Comparison of ENCODE assay signal across 11 mouse cellular contexts in genomic region chr7:80991589-80991988, GRCm38 (mm10). TPM values are rescaled to one million over a fixed set of nuclear protein-coding genes. Genes with fewer than 3 reads are reported as not detected.
DNase-seq lines count a peak whose midpoint lies in the region; ATAC-seq and TF ChIP-seq lines count a peak whose summit lies in the region.
"Had no signal": no experiment of that assay in that cellular context is flagged by ENCODE, and none has a peak within 500 bp of the region (broad histone marks: within the 10 kb centered on the region; RNA-seq: fewer than 3 reads in every experiment).

No protein-coding gene starts in this region.

- TF ChIP-seq POLR2A in thymus, adult 2 months (IDR thresholded peaks at IDR 0.05; ENCODE audit: control insufficient read depth, extremely low read depth, insufficient read depth, low read length, poor library complexity): no peak

- H3K9ac ChIP-seq in midbrain, embryonic 11.5 days (ENCODE audit: low read length): no peak overlapping the region
- H3K9ac ChIP-seq in liver, embryonic 13.5 days: peak overlapping the region; percentile 94; the same call in 1 of the 2 replicates

- H3K27ac ChIP-seq in gastrocnemius, adult 2 months: peak overlapping the region; percentile 97
- H3K27ac ChIP-seq in midbrain, embryonic 10.5 days (replicated peaks): no peak overlapping the region
- H3K27ac ChIP-seq in midbrain, embryonic 11.5 days (ENCODE audit: low read depth, low read length): no peak overlapping the region
- H3K27ac ChIP-seq in liver, embryonic 13.5 days: 0 out of 2 replicates have a peak overlapping the region, but pooled peaks have one; percentile 24
- H3K27ac ChIP-seq in thymus, adult 2 months (ENCODE audit: control insufficient read depth, insufficient read depth, low read length): no peak overlapping the region
- H3K27ac ChIP-seq: macrophage had no signal

- no peak for TF ChIP-seq CTCF in gastrocnemius, adult 2 months (IDR thresholded peaks at IDR 0.05)
- TF ChIP-seq CTCF in thymus, adult 2 months (IDR thresholded peaks at IDR 0.05; ENCODE audit: borderline replicate concordance, control insufficient read depth, extremely low read depth, insufficient read depth, low read length, poor library complexity): no peak

- peaks cover 37% of the 10 kb centered on the region for H3K4me1 ChIP-seq in midbrain, embryonic 10.5 days
- peaks cover 12% of the 10 kb centered on the region for H3K4me1 ChIP-seq in midbrain, embryonic 11.5 days (ENCODE audit: control insufficient read depth, insufficient read depth, low read length)
- peaks cover 83% of the 10 kb centered on the region for H3K4me1 ChIP-seq in liver, embryonic 13.5 days (replicated peaks)
- H3K4me1 ChIP-seq in thymus, adult 2 months (replicated peaks; ENCODE audit: control insufficient read depth, insufficient read depth, low read length): peaks cover 10% of the 10 kb centered on the region

- WGBS in midbrain, embryonic 10.5 days: 90% methylated on average over 5 of the region's 5 CpGs
- 96% methylated on average over 5 of the region's 5 CpGs for WGBS in midbrain, embryonic 11.5 days
- WGBS in liver, embryonic 13.5 days (ENCODE audit: insufficient replicate concordance): 92% methylated on average over 5 of the region's 5 CpGs
- WGBS in thymus, adult 2 months: 98% methylated on average over 5 of the region's 5 CpGs

- intact Hi-C loops in gastrocnemius, adult 2 months (cut with DNase I): loop anchor here (5.0 kb wide), 1 partner anchor 66 kb away; the partner anchor contains the start of gene Alpk3

- ATAC-seq in midbrain, embryonic 11.5 days (ENCODE audit: low FRiP score): no peak
- no peak for ATAC-seq in liver, embryonic 13.5 days (ENCODE audit: low read depth)
- no peak for ATAC-seq in cerebellum, adult (ENCODE audit: insufficient number of reproducible peaks, low FRiP score, low TSS enrichment)

- no peak for DNase-seq in gastrocnemius, adult 2 months
- DNase-seq in gastrocnemius, postnatal 25 days: no peak
- DNase-seq in midbrain, embryonic 10.5 days (ENCODE audit: low spot score): no peak
- DNase-seq in midbrain, embryonic 11.5 days (ENCODE audit: low spot score, missing footprints): no peak
- no peak for DNase-seq in liver, embryonic 13.5 days
- no peak for DNase-seq in thymus, adult 2 months
- DNase-seq in right cerebral cortex, postnatal 25 days: no peak
- DNase-seq: cerebellum, postnatal 14 days; thymus, postnatal 25 days had no signal

- no peak overlapping the region for H3K4me2 ChIP-seq in midbrain, embryonic 11.5 days
- peak overlapping the region; percentile 96 for H3K4me2 ChIP-seq in liver, embryonic 13.5 days

- H3K9me3 ChIP-seq in midbrain, embryonic 10.5 days (replicated peaks): no peaks in the 10 kb centered on the region
- H3K9me3 ChIP-seq in midbrain, embryonic 11.5 days (ENCODE audit: control insufficient read depth, low read length): no peaks in the 10 kb centered on the region
- no peaks in the 10 kb centered on the region for H3K9me3 ChIP-seq in liver, embryonic 13.5 days (replicated peaks)

- H3K36me3 ChIP-seq in midbrain, embryonic 10.5 days: no peaks in the 10 kb centered on the region
- no peaks in the 10 kb centered on the region for H3K36me3 ChIP-seq in midbrain, embryonic 11.5 days (ENCODE audit: control insufficient read depth, insufficient read depth, low read length)
- no peaks in the 10 kb centered on the region for H3K36me3 ChIP-seq in liver, embryonic 13.5 days
- H3K36me3 ChIP-seq in thymus, adult 2 months (ENCODE audit: control insufficient read depth, insufficient read depth, low read length): no peaks in the 10 kb centered on the region

- H3K27me3 ChIP-seq in midbrain, embryonic 10.5 days (ENCODE audit: low read depth, poor library complexity, severe bottlenecking): no peaks in the 10 kb centered on the region
- no peaks in the 10 kb centered on the region for H3K27me3 ChIP-seq in midbrain, embryonic 11.5 days (ENCODE audit: control insufficient read depth, insufficient read depth, low read length)
- H3K27me3 ChIP-seq in liver, embryonic 13.5 days: no peaks in the 10 kb centered on the region
- H3K27me3 ChIP-seq in thymus, adult 2 months (ENCODE audit: control insufficient read depth, insufficient read depth, low read length): no peaks in the 10 kb centered on the region

- H3K4me3 ChIP-seq in gastrocnemius, adult 2 months: peak overlapping the region; percentile 97
- H3K4me3 ChIP-seq in midbrain, embryonic 10.5 days: peak overlapping the region; percentile 93; the same call in 1 of the 2 replicates
- H3K4me3 ChIP-seq in midbrain, embryonic 11.5 days (ENCODE audit: low read depth, low read length): no peak overlapping the region
- peak overlapping the region; percentile 99 for H3K4me3 ChIP-seq in liver, embryonic 13.5 days (replicated peaks)
- H3K4me3 ChIP-seq in thymus, adult 2 months (ENCODE audit: control insufficient read depth, insufficient read depth, low read length): no peak overlapping the region

RNA-seq across cellular contexts. Expression of gene Zfp592, which starts 1.9 kb away (rescaled TPM):
- total RNA-seq in gastrocnemius, adult 2 months (2021): 10 to 100 TPM; 11.6 to 20.1 TPM
- total RNA-seq in gastrocnemius, postnatal 25 days (2021): 10 to 100 TPM; 10.2 to 10.6 TPM
- 10.5 and 11.6 TPM in 2 replicates for polyA plus RNA-seq in midbrain, embryonic 10.5 days (2016; fragmentation: Nextera tagmentation; extraction: Ambion mirVana)
- 11.3 and 13.6 TPM in 2 replicates for polyA plus RNA-seq in midbrain, embryonic 11.5 days (2014; fragmentation: Nextera tagmentation; extraction: Ambion mirVana)
- polyA plus RNA-seq in liver, embryonic 13.5 days (2015; fragmentation: Nextera tagmentation; extraction: Ambion mirVana): 6.1 and 6.8 TPM in 2 replicates
- polyA plus RNA-seq in thymus, adult 2 months (2012; rRNA removed): 45.0 and 46.2 TPM in 2 replicates

RNA-seq across cellular contexts. Expression of gene Sec11a, which starts 44.0 kb away (rescaled TPM):
- total RNA-seq in gastrocnemius, adult 2 months (2021): 10 to 100 TPM; 21.4 to 31.5 TPM
- total RNA-seq in gastrocnemius, postnatal 25 days (2021): 10 to 100 TPM; 25.4 to 29.9 TPM
- polyA plus RNA-seq in midbrain, embryonic 10.5 days (2016; fragmentation: Nextera tagmentation; extraction: Ambion mirVana): 195 and 207 TPM in 2 replicates
- 204 TPM in 2 replicates for polyA plus RNA-seq in midbrain, embryonic 11.5 days (2014; fragmentation: Nextera tagmentation; extraction: Ambion mirVana)
- 120 and 121 TPM in 2 replicates for polyA plus RNA-seq in liver, embryonic 13.5 days (2015; fragmentation: Nextera tagmentation; extraction: Ambion mirVana)
- polyA plus RNA-seq in thymus, adult 2 months (2012; rRNA removed): 92.1 and 107 TPM in 2 replicates

Comparison
In these comparisons a context has a peak if more than half of its experiments do, and no peak if none do; other contexts are left out.
1. H3K4me3 ChIP-seq: peak in gastrocnemius, adult 2 months (single experiment), midbrain, embryonic 10.5 days (single experiment) and liver, embryonic 13.5 days (single experiment); none in midbrain, embryonic 11.5 days (single experiment) and thymus, adult 2 months (single experiment).
2. H3K27ac ChIP-seq: peak in gastrocnemius, adult 2 months (single experiment) and liver, embryonic 13.5 days (single experiment); none in midbrain, embryonic 10.5 days (single experiment), midbrain, embryonic 11.5 days (single experiment) and thymus, adult 2 months (single experiment).